Mouse (Mus musculus) heart, postnatal 0 days (tissue): ENCODE results near the gene Jazf1.

Source experiments
- CTCF ChIP-seq: IDR thresholded peaks from 2 replicates; pipeline ENCODE4 v1.5.1; 2016; ENCODE audit warnings: antibody characterized with exemption, control low read depth, low read depth
- EP300 ChIP-seq: IDR thresholded peaks from 2 replicates; pipeline ENCODE4 v1.6.1; 2016; ENCODE audit warnings: antibody characterized with exemption, low read depth

DNA sequence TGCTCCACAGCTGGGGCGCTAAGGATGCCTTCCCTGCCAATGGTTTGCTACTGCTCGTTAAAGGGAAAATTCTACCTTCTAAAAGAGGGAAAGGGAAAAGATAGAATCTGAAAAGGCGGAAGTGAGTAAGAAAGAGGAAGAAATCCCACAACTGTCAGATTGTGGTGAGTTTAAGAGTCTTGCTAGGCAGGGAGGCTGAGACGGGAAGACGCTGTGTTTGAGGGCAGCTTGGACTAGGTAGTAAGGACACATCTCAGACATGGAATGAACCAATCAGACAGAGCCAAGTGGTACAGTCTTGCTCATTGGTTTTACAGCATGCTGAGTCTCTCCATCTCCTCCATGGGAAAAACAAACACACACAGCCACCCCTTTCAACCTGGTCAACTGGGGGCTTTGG is 95.1 kb downstream of the Jazf1 start:
- TF ChIP-seq CTCF (no peak), EP300 (no peak)
